Mouse (Mus musculus): ENCODE data around the gene Selp.

GRCm38 (mm10) chr1:164132609-164133008 lies 17.5 kb downstream of the Selp start:
- TF ChIP-seq CTCF (conservative IDR thresholded peaks at IDR 0.05; ENCODE audit: low read length): no peak
- no peak for TF ChIP-seq POU5F1 (IDR thresholded peaks at IDR 0.05; ENCODE audit: borderline replicate concordance, low read length)
